Mouse (Mus musculus): ENCODE results near the gene Erp44.

Erp44 gene

DNA sequence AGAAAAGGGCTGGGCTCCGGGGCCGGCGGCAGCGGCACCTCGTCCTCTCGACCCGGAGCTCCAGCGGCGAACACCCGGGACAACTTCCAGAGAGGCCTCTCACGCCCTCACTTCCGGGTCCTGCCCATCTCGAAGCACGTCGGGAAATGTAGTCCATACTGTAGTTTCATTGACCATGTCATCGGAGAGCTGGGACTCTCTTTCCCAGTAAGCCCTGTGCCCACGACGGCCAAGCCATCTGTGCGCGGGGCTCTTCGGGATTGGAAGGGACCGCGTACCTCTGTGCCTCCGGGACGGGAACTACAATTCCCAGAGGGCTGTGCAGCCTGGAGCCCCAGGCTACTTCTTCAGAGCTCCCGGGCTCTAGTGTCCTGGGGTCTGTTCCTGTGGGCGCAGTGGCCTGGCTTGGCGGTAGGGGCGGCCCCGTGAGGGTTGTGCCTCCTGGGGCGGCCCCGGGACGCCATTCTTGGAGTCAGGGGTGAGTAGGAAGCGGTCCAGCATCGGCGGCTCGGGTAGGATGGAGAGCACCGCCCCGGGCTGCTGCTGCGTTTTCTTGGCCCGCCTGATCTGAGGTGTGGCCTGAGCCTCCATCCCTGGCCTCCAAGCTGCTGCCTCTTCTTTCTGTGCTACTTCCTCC lies at the start of gene Erp44, which contains the start of gene Invs:
Gene Erp44, minus strand, starts transcription at position 61 of the 637 bp plus-strand sequence.
Gene Invs, plus strand, starts transcription at position 263 of the 637 bp plus-strand sequence.
- DNase-seq = peak; percentile 91 to 93

- DNase-seq = no peak
Measured at GRCm38 (mm10) chr4:48328042-48328441, 48.7 kb upstream of the Erp44 start.

DNA sequence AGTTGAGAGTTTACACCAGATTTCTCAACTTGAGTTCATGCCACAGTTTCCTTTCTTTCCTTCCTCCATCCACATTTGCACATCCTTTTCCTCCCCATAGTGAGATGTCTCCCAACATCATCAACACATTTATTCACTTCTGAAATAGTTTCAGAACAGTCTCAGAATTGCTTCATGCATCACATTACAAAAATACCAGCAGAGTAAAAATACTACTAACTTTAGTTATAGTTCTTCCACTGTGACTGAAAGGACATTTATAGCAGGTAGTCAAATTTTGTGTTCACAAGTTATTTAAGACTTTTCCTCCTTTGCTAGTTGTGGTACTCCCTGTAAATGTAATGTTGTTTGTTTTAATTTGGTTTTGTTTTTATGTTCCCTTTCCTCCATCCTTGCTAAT lies 47.8 kb upstream of the Erp44 start:
- DNase-seq = no peak

DNA sequence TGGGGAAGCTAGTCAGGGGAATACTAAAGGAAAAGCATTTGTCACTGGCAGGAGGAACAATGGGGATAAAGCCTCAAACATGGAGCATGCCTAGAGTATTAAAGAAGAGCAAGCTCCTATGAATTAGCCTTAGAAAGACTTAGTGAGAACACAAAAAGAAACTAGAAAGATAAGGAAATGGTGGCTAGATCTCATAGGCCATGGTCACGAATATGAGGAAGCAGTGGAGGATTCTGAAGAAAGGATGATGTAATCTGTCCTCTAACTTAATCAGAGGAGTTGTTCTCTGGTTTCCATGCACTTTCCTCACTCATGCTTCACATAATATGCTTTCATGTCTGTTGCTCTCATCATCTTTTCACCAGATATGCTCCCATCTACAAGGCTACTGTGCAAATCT lies 42.7 kb upstream of the Erp44 start:
- no peak for DNase-seq

GRCm38 (mm10) chr4:48321276-48321675 lies 41.9 kb upstream of the Erp44 start:
- DNase-seq = no peak

GRCm38 (mm10) chr4:48316036-48316435 lies 36.7 kb upstream of the Erp44 start:
- DNase-seq = no peak

DNA sequence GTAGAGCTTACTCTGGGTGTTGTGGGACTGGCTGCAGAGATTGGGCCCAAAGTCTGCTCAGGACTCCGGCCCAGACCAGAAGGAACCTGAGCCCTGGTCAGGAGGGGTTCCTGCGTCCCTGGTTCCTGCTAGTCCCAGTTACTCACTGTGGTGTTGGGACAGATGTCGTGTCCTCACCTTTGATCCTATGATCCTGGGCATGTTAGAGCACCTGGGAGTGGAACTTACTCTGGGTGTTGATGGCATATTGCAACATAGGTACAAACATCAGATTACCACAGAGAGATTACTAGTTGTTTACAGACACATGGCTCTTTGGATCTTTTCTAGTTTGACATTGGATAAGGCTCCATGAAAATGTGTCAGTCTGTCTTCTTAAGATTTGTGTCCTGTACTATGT lies 35.5 kb upstream of the Erp44 start:
- DNase-seq = no peak

DNA sequence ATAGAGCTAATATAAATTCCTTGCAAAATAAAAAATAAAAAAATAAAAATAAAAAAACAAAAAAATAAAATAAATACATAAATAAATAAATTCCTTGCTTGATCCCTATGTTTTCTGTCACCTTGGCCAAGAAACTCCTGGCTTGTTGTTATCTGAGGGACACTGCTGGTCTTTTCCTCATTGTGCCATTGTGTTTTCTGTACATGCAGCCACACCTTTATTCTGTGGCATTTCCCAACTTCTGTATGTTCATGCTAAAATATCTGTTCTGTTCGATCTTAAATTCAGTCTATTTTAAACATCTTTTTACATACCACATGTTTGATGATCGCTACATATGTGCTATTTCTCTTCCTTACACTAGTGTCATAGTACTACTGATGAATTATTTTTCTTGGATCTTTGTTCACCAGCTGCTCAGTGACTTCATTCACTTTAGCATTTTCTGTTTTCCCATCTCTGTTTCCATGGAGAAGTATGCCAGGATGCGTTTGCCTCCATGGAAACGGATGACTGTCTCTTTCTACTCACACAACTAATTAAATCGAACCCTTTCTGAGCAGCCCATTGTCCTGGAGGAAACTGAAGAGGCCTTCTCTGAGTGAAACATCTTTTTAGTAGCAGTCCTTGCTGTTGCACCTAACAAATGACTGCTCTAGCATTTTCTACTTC lies 7.9 kb upstream of the Erp44 start:
- DNase-seq = no peak

GRCm38 (mm10) chr4:48281121-48281520 lies 1.8 kb upstream of the Erp44 start:
- no peak for DNase-seq

DNA sequence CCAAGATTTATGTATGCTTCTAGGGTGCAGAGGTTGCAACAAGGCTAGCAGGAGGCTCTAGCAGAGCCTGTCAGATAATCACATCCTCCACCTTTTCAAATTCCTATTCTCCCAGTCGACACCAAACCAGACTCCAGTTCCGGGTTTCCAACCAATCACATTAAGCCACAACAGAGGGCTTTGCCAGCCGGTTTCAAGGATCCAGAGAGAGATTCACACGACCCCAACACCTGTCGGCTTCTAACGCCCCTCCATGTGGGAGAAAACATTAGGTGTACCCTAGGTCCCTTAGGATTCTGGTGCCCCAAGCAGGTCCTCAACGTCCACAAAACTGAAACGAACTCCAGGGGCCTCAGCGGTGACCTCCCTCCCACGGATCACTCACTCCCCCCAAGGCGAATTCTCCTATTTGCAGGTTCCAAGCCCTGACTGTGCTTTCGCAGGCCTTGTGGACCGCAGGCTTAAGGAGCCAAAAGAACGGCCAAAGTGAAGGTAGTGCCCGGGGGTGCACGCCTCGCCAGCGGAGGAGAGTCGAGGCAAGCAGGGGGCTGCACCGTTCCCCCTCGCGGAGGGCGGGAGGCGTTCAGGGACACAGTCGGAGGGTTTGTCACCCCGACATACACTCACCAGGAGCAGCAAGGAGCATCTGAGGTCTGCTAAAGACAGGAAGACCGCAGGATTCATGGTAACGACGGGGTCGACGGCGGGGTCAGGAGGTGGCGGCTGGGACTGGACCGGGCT lies 431 bp downstream of the Erp44 start:
- peak in 1 of 2 experiments; percentile 25 for DNase-seq

- DNase-seq = no peak
Measured at GRCm38 (mm10) chr4:48277011-48277410, 2.3 kb downstream of the Erp44 start.

- peak in 1 of 2 experiments; percentile 19 for DNase-seq
Measured at GRCm38 (mm10) chr4:48275736-48276135, 3.6 kb downstream of the Erp44 start.

- DNase-seq = no peak
Measured at GRCm38 (mm10) chr4:48273119-48273829, 6.1 kb downstream of the Erp44 start.

DNA sequence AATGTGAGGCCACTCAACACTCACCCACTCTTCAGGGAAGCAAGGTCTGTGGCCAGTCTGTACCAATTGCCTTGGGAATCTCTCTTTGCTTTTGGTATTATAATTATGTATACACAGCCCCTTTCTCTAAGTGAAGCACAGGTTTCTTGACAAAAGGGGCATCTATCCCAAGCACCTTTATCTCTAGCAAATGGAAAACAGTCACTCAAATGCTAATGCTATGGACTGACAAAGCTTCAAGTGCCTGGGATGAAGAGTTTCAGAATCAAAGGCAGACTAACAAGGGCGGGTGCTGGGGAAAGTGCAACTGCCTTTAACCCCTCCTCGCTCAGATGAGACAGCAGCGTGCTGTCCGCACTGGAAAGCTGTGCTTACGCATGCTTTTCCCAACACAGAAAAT lies 7.5 kb downstream of the Erp44 start:
- no peak for DNase-seq

DNA sequence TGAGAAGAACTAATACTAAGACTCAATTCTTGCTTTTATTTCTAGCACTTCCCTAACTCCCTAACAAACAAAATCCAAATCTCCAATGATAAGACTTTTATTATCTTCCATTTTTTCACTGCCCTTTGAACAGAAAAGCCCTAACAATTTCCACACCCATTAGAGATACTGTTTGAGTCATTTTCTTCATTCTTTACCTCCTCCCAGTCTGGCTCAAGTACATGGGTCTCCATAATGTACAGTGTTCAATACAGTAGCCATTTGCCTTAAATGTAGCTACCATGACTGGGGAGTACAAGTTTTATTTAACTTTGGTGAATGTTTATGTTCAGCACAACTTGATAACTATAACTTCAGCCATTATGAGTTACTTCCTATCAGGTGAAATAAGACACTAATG lies 8.8 kb downstream of the Erp44 start:
- DNase-seq = no peak

- no peak for DNase-seq
Measured at GRCm38 (mm10) chr4:48268127-48268526, 11.2 kb downstream of the Erp44 start.

GRCm38 (mm10) chr4:48267683-48268082 lies 11.7 kb downstream of the Erp44 start:
- DNase-seq = no peak

- DNase-seq = no peak
Measured at GRCm38 (mm10) chr4:48258045-48258444, 21.3 kb downstream of the Erp44 start.

DNA sequence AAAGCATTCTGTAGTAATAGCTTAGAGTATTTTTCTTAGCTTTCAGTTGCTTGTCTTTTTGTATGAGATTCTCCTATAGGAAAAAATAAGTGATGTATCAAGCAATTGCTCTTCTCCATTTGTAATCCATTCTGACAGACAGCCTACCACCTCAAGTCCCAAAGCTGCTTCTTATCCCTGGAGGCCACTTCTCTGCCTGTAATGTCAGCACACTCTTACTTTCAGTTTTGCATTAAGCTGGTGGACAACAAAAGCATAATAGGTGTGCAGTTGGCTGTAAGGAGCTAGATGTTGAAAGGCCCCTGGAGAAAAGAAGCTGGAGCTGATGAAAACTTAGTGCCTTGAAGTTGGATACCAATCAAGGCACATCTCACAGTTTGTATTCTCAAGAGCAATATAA lies 26.1 kb downstream of the Erp44 start:
- no peak for DNase-seq

GRCm38 (mm10) chr4:48244280-48244679 lies 35.1 kb downstream of the Erp44 start:
- DNase-seq = no peak

GRCm38 (mm10) chr4:48243737-48244136 lies 35.6 kb downstream of the Erp44 start:
- DNase-seq = no peak

DNA sequence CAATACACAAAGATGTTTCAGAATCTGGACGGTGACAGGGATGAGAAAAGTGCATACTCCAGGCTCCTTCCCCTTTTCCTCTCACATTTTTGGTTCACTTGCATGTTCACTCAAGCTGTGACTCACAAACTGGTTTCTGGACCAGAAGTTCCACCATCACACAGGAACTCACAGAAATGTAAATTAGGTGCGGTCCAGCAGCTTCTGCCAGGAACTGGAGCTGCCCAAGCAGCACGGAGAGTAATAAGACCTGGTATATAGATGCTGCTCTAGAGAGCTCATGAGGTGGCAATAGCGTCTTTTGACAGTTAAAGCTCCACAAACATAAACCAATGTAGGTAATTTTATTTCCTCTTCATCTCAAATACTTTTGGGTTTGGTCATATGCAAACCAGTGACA lies 36.9 kb downstream of the Erp44 start:
- no peak for DNase-seq

DNA sequence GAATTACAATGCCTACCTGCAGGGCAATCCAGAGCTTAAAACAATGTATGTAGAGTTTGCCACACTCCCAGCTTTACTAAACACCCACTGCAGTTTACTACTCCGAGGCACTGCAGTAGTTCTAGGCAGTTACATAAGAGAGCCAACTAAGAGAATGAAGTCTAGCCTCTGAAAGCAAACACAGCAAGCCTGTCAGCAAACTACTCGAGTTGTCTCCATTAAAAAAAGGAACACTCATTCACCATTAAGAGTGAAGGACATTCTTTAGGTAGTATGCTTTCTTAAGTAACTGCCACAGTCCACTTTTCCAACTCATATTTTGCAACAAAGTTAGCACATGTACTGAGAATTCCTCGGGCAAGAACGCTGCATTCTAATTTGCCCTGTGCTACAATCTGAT lies 40.3 kb downstream of the Erp44 start:
- no peak for DNase-seq

Measured in cerebellum, postnatal 36 days (tissue).